In genomic region chrX:153155322-153155721, GRCm38 (mm10) we compare ENCODE assay signal across 10 mouse cellular contexts. TPM values are rescaled to one million over a fixed set of nuclear protein-coding genes. Genes with fewer than 3 reads are reported as not detected.
DNase-seq lines count a peak whose midpoint lies in the region; ATAC-seq and TF ChIP-seq lines count a peak whose summit lies in the region.
"Had no signal": no experiment of that assay in that cellular context is flagged by ENCODE, and none has a peak within 500 bp of the region (broad histone marks: within the 10 kb centered on the region; RNA-seq: fewer than 3 reads in every experiment).

No protein-coding gene starts in this region.

- DNase-seq in forebrain, postnatal 0 days: peak; percentile 33
- DNase-seq in liver: peak; percentile 7
- no peak for DNase-seq in Patski (ENCODE audit: low read depth, low spot score)
- peak; percentile 50 for DNase-seq in lung, embryonic 14.5 days
- no peak for DNase-seq in urinary bladder, adult 18-20 months (ENCODE audit: low spot score in 2 of 2)

- peak; percentile 63 for ATAC-seq in forebrain, postnatal 0 days
- ATAC-seq in forebrain, embryonic 15.5 days (replicated peaks): no peak
- no peak for ATAC-seq in liver, embryonic 12.5 days
- peak; percentile 60 for ATAC-seq in Patski
- ATAC-seq in lung, embryonic 14.5 days (ENCODE audit: insufficient read depth): no peak

- peak; percentile 66 for TF ChIP-seq CTCF in forebrain, postnatal 0 days (IDR thresholded peaks at IDR 0.05; ENCODE audit: low read depth)
- peak; percentile 80 for TF ChIP-seq CTCF in Patski (IDR thresholded peaks at IDR 0.05)
- peak; percentile 44 for TF ChIP-seq CTCF in cortical plate, adult 2 months (IDR thresholded peaks at IDR 0.05; ENCODE audit: extremely low read depth, insufficient read depth, low read length)
- TF ChIP-seq CTCF in lung, embryonic 14.5 days (IDR thresholded peaks at IDR 0.05; ENCODE audit: low read depth): peak; percentile 58

- TF ChIP-seq POLR2A in cortical plate, adult 2 months (IDR thresholded peaks at IDR 0.05; ENCODE audit: extremely low read depth, insufficient read depth, low read length): no peak

- H3K27ac ChIP-seq in forebrain, postnatal 0 days (ENCODE audit: low read depth, low read length): no peak overlapping the region
- no peak overlapping the region for H3K27ac ChIP-seq in forebrain, embryonic 15.5 days (replicated peaks)
- no peak overlapping the region for H3K27ac ChIP-seq in liver, embryonic 12.5 days
- no peak overlapping the region for H3K27ac ChIP-seq in cortical plate, adult 2 months (ENCODE audit: insufficient read depth, low read length)
- H3K27ac ChIP-seq in lung, embryonic 14.5 days (ENCODE audit: low read depth): no peak overlapping the region
- H3K27ac ChIP-seq: hindbrain, embryonic 15.5 days had no signal

- H3K4me2 ChIP-seq in forebrain, postnatal 0 days (ENCODE audit: low read depth): no peak overlapping the region
- no peak overlapping the region for H3K4me2 ChIP-seq in forebrain, embryonic 15.5 days (replicated peaks)
- H3K4me2 ChIP-seq in liver, embryonic 12.5 days: no peak overlapping the region
- no peak overlapping the region for H3K4me2 ChIP-seq in lung, embryonic 14.5 days
- H3K4me2 ChIP-seq: hindbrain, embryonic 15.5 days had no signal

- no peaks in the 10 kb centered on the region for H3K4me1 ChIP-seq in forebrain, postnatal 0 days (ENCODE audit: insufficient read depth)
- H3K4me1 ChIP-seq in forebrain, embryonic 15.5 days: no peaks in the 10 kb centered on the region
- H3K4me1 ChIP-seq in liver, embryonic 12.5 days: no peaks in the 10 kb centered on the region
- H3K4me1 ChIP-seq in cortical plate, adult 2 months (ENCODE audit: control insufficient read depth, insufficient read depth, low read length): no peaks in the 10 kb centered on the region
- H3K4me1 ChIP-seq in lung, embryonic 14.5 days (ENCODE audit: insufficient read depth): no peaks in the 10 kb centered on the region
- H3K4me1 ChIP-seq: hindbrain, embryonic 15.5 days had no signal

- POLR2A ChIA-PET in Patski (lab: Charles Lee): no interaction called here

- H3K27me3 ChIP-seq in forebrain, postnatal 0 days (ENCODE audit: insufficient read depth, low read length): no peaks in the 10 kb centered on the region
- no peaks in the 10 kb centered on the region for H3K27me3 ChIP-seq in forebrain, embryonic 15.5 days
- H3K27me3 ChIP-seq in liver, embryonic 12.5 days (replicated peaks): no peaks in the 10 kb centered on the region
- H3K27me3 ChIP-seq in Patski: peaks cover 27% of the 10 kb centered on the region
- H3K27me3 ChIP-seq in lung, embryonic 14.5 days (ENCODE audit: insufficient read depth, low read length): no peaks in the 10 kb centered on the region
- H3K27me3 ChIP-seq: hindbrain, embryonic 15.5 days had no signal

- no peaks in the 10 kb centered on the region for H3K36me3 ChIP-seq in forebrain, postnatal 0 days (ENCODE audit: insufficient read depth)
- no peaks in the 10 kb centered on the region for H3K36me3 ChIP-seq in forebrain, embryonic 15.5 days
- H3K36me3 ChIP-seq in liver, embryonic 12.5 days: no peaks in the 10 kb centered on the region
- no peaks in the 10 kb centered on the region for H3K36me3 ChIP-seq in lung, embryonic 14.5 days (ENCODE audit: insufficient read depth)
- H3K36me3 ChIP-seq: hindbrain, embryonic 15.5 days had no signal

- CTCF ChIA-PET in Patski (lab: Charles Lee): interaction anchor here (0.6 to 2.4 kb wide), 3 partner anchors 8 to 54 kb away, joined by 3 to 5 read pairs (median 3); no protein-coding TSS in a partner anchor

- H3K4me3 ChIP-seq in forebrain, postnatal 0 days (ENCODE audit: low read depth, low read length): no peak overlapping the region
- H3K4me3 ChIP-seq in forebrain, embryonic 15.5 days: no peak overlapping the region
- no peak overlapping the region for H3K4me3 ChIP-seq in liver, embryonic 12.5 days
- H3K4me3 ChIP-seq in cortical plate, adult 2 months (ENCODE audit: insufficient read depth, low read length): no peak overlapping the region
- H3K4me3 ChIP-seq in lung, embryonic 14.5 days (ENCODE audit: low read depth, low read length): no peak overlapping the region
- H3K4me3 ChIP-seq: hindbrain, embryonic 15.5 days; myocyte had no signal

- no peak overlapping the region for H3K9ac ChIP-seq in forebrain, postnatal 0 days
- no peak overlapping the region for H3K9ac ChIP-seq in forebrain, embryonic 15.5 days (replicated peaks)
- no peak overlapping the region for H3K9ac ChIP-seq in liver, embryonic 12.5 days
- no peak overlapping the region for H3K9ac ChIP-seq in lung, embryonic 14.5 days
- H3K9ac ChIP-seq: hindbrain, embryonic 15.5 days had no signal

- WGBS in forebrain, postnatal 0 days: 46% methylated on average over 3 of the region's 3 CpGs
- 53% methylated on average over 3 of the region's 3 CpGs for WGBS in forebrain, embryonic 15.5 days
- WGBS in liver, embryonic 12.5 days (ENCODE audit: insufficient replicate concordance): 29% methylated on average over 3 of the region's 3 CpGs
- 46% methylated on average over 3 of the region's 3 CpGs for WGBS in lung, embryonic 14.5 days

- in situ Hi-C loops in Patski (cut with MboI; ENCODE audit: low pct_unique_long_range_greater_than_20kb): loop anchor here (25.0 kb wide), 2 partner anchors 218 to 557 kb away; partner anchors contain the start of gene Nbdy

- no peaks in the 10 kb centered on the region for H3K9me3 ChIP-seq in forebrain, postnatal 0 days (ENCODE audit: low read length)
- no peaks in the 10 kb centered on the region for H3K9me3 ChIP-seq in forebrain, embryonic 15.5 days
- H3K9me3 ChIP-seq in liver, embryonic 12.5 days (replicated peaks): no peaks in the 10 kb centered on the region
- no peaks in the 10 kb centered on the region for H3K9me3 ChIP-seq in lung, embryonic 14.5 days (ENCODE audit: low read depth, low read length)
- H3K9me3 ChIP-seq: hindbrain, embryonic 15.5 days had no signal

RNA-seq across cellular contexts. Expression of gene Rragb, which starts 15.5 kb away (rescaled TPM):
- total RNA-seq in forebrain, postnatal 0 days (2014; rRNA removed): 67.0 and 69.9 TPM in 2 replicates
- polyA plus RNA-seq in forebrain, postnatal 0 days (2015; fragmentation: Nextera tagmentation; extraction: Ambion mirVana): 6.7 and 8.5 TPM in 2 replicates
- polyA plus RNA-seq in forebrain, embryonic 15.5 days (2015; fragmentation: Nextera tagmentation; extraction: Ambion mirVana): 6.1 and 7.1 TPM in 2 replicates
- 0.66 and 0.81 TPM in 2 replicates for polyA plus RNA-seq in liver, embryonic 12.5 days (2016; fragmentation: Nextera tagmentation; extraction: Ambion mirVana)
- 13.8 TPM for polyA plus RNA-seq in Patski (2021)
- 62.1 and 63.4 TPM in 2 replicates for polyA plus RNA-seq in cortical plate, adult 2 months (2012; rRNA removed)
- polyA plus RNA-seq in lung, embryonic 14.5 days (2014; fragmentation: Nextera tagmentation; extraction: Ambion mirVana): 1.2 and 1.3 TPM in 2 replicates

RNA-seq across cellular contexts. Expression of gene Foxr2, which starts 36.7 kb away (rescaled TPM):
- total RNA-seq in forebrain, postnatal 0 days (2014; rRNA removed): 1.1 and 2.3 TPM in 2 replicates
- polyA plus RNA-seq in forebrain, postnatal 0 days (2015; fragmentation: Nextera tagmentation; extraction: Ambion mirVana): 0.68 and 1.1 TPM in 2 replicates
- polyA plus RNA-seq in forebrain, embryonic 15.5 days (2015; fragmentation: Nextera tagmentation; extraction: Ambion mirVana): 0.28 and 0.75 TPM in 2 replicates
- not detected in 2 replicates for polyA plus RNA-seq in liver, embryonic 12.5 days (2016; fragmentation: Nextera tagmentation; extraction: Ambion mirVana)
- polyA plus RNA-seq in Patski (2021): not detected
- polyA plus RNA-seq in cortical plate, adult 2 months (2012; rRNA removed): 1.1 and 1.2 TPM in 2 replicates
- polyA plus RNA-seq in lung, embryonic 14.5 days (2014; fragmentation: Nextera tagmentation; extraction: Ambion mirVana): 0.05 TPM in 1 of 2 replicates, not detected in the other
- polyA plus RNA-seq: myocyte had no signal

Comparison
In these comparisons a context has a peak if more than half of its experiments do, and no peak if none do; other contexts are left out.
1. ATAC-seq: peak in forebrain, postnatal 0 days (single experiment) and Patski (single experiment); none in forebrain, embryonic 15.5 days (single experiment), liver, embryonic 12.5 days (single experiment) and lung, embryonic 14.5 days (single experiment).
2. DNase-seq: peak in forebrain, postnatal 0 days (single experiment), liver (single experiment) and lung, embryonic 14.5 days (single experiment); none in Patski (single experiment) and urinary bladder, adult 18-20 months (0 of 2).
3. Peak in every context shown above with its lines, with median percentiles within 50 percentile points of each other: CTCF ChIP-seq.